Mouse (Mus musculus): ENCODE data around the gene Dstyk.

The Dstyk gene

DNA sequence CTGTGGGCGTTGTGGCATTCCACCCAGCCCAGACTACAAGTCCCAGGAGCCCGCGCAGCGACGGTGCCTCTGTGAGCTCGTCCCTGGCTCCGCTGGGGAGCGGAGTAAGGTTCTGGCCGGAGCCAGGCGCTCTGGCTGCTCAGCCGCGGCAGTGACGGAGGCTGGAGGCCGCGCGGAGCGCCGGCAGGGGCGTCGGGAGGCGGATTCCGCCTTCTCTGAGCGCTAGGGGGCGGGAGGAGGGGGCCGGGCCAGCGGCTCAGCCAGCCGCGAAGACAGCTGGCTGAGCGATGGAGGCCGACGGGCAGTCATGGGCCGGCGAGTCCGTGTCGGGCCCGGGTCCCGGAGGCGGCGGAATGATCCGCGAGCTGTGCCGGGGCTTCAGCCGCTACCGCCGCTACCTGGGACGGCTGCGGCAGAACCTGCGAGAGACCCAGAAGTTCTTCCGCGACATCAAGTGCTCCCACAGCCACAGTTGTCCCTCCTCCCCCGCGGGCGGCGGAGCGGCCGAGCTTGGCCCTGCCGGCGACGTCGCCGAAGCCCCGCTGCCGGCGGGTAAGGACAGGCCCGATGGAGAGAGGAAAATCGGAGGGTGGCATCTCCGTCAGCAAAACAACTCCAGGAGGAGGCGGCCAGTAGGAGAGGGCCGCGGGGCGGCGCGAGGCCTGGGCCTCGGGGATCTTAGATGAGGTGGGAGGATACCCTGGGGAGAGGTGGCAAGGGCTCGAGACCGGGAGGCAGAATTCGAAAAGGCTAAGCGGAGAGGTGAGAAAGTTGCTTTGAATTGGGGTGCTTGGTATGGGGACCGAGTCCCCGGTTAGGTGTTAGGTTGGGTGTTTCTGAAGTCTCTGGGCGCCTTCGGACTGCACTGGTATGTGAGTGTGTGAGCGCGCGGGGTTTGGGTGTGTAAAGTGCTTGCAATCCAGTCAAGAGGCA is at the start of gene Dstyk:
Dstyk (plus strand) TSS at position 237 of the 933 bp plus-strand sequence.
- peak; percentile 91 for DNase-seq

GRCm38 (mm10) chr1:132367692-132368506 is 49.5 kb upstream of the Dstyk start:
- DNase-seq, result peak; percentile 81

GRCm38 (mm10) chr1:132370681-132371173 is 46.6 kb upstream of the Dstyk start:
- DNase-seq, result no peak

DNA sequence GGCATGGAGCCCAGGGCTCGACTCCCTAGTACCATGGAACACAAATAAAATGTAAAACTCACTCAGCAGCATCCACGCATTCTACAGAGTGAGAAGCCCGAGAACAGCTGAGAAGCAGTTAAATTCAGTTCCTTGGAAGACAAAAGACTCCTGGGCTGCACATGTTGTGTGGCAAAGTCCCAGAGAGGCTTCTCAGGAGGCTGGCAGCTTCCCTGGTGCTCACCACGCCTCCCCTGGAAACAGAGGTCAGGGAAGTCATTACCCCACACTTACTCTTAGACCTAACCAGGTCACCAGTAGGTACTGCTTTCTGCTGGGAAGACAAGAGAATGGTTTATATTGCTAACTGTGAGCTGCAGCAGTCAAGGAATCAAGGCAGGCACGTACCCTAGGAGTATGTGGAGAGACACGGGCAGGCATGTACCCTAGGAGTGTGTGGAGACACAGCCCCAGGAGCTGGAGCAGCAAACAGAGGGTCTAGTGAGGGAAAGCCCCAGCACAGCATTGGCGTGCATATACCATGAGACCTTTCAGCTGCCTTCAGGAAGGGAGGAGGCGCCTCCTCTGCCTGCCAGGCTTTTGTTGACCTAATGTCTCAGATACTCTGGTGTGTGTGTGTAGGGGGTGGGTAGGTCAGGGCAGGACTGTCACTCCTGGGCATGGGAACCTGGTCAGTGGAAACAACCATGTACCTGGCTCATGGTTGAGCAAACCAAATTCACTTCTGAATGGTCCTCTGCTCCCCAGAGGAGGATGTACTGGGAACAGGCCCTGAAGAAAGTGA is 45.9 kb upstream of the Dstyk start:
- DNase-seq, result no peak

DNA sequence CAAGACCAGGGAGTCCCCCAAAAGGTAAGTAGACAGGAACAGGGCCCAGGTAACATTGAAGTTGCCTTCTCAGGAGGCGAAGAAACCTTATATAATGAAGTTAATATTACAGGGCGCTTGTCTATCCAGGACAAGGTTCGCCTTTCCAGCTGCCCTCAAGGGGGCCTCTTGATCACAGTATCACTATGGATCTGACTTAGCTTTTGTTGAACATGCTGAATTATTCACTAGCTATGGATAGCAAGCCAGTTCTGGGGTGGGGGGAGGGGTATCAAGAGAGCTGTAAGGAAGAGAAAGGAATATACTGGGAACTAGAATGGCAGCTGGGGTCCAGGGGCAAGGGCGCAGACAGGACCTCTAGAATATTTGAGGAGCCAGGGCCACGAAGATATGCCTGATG is 45.0 kb upstream of the Dstyk start:
- DNase-seq, result no peak

- no peak for DNase-seq
Observed at GRCm38 (mm10) chr1:132372896-132373534, 44.3 kb upstream of the Dstyk start.

- DNase-seq, result no peak
Observed at GRCm38 (mm10) chr1:132374140-132374872, 43.0 kb upstream of the Dstyk start.

DNA sequence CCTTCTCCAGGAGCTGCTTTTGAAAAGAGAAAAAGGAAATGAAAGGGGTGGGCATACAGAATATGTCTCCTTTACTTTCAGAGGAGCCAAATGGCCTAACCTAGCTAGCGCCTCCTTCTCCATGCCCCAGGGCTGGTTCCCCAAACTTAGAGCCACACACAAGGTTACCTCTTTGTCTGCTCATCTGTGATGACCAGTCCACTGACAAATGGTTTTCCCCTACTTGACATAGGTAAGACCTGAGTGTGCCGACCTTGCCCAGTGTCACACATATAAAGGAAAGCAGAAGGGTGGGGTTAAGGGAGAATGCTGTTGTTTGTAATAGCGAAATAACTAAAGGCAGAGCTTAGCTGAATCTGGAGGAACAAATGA is 42.5 kb upstream of the Dstyk start:
- DNase-seq, result peak; percentile 2

DNA sequence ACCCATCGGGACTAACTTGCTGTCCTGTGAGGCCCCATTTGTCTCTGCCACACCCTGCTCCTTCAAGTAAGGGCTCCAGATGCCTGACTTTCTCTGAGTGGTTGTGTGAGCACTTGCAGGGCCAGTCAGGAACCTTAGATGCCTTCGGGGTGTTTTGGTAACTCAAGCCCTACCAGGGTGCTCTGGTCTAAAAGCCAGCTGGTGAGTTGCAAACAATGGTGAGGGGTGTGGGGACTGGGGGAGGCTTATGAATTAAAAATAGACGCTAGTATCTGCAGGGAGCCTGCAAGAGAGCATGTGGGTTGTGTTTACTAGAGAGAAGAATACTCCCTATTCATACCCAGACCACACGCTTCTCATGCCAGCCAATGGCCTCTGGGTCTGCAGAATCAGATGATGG is 42.1 kb upstream of the Dstyk start:
- peak; percentile 35 for DNase-seq

DNA sequence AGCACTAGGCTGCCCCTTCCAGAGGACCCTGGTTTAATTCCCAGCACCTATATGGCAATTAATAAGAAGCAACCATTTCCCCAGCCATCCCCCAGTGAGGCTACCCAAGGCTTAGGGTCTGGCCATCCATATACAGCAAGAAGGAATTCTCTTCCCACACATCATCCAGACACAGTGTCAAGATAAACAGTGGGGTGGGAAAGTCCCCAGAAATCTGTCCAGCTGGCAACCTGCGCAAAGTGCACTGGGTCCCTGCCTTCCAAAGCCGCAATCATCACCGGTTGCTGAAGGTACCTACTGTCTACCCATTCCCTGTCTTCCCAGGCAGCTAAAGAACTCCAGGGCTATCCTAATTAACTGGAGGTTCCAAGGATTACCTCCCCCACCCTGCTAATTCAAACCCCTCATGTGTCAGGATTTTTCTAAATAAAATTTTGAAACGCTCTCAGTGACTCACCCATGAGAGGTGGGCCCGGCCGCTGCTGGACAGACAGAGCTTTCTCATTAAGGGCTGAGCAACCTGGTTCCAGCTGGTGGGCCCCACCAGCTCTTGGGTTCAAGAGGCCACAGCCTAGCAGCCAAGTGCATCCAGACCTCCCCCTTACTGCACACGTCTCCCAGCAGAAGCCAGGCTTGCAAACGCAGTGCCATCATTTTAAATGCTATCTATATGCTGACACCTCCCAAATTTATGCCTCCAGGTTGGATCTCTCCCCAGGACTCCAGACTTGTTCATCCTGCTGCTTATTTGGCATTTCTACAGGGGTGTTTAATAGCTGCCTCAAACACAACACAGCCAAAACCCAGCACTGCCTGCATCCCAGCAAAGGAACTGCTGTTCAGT is 40.9 kb upstream of the Dstyk start:
- DNase-seq, result peak; percentile 29

DNA sequence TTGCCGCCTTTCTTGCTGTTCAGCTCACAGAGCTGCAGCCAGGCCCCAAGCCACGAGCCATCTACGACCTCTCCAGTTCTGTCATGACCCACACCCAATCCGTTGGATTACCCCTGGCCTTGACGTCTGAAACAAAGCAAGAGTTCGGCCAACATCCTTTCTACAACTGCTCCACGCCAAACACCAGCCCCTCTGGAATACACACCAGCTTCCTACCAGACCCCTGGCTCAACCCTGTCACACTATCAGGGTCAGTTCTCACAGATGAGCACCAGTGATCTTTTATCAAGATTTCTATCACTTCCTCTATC is 40.3 kb upstream of the Dstyk start:
- no peak for DNase-seq

DNA sequence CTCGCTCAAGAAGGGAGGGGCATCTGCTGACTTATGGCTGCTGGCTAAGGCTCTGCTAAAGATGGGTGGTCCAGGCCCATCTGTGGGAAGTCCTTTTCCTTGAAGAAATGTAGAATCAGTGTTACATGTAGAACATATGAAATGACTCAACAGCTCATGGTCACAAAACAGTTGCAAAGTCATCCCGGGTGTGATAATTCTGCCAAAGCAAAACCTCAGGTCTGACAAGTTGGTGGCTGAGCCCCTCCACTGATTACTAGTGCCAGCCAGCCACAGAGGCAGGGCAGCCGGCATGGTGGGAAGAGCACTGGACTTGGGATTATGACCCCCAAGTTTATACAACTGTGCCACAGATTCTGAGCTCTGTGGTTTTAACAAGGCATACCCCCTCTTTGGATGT is 39.5 kb upstream of the Dstyk start:
- peak; percentile 3 for DNase-seq

GRCm38 (mm10) chr1:132380550-132381100 is 36.7 kb upstream of the Dstyk start:
- DNase-seq, result no peak

GRCm38 (mm10) chr1:132381929-132382328 is 35.4 kb upstream of the Dstyk start:
- DNase-seq, result no peak

GRCm38 (mm10) chr1:132384001-132384554 is 33.3 kb upstream of the Dstyk start:
- DNase-seq, result peak; percentile 57

- DNase-seq, result no peak
Observed at GRCm38 (mm10) chr1:132385266-132385665, 32.1 kb upstream of the Dstyk start.

DNA sequence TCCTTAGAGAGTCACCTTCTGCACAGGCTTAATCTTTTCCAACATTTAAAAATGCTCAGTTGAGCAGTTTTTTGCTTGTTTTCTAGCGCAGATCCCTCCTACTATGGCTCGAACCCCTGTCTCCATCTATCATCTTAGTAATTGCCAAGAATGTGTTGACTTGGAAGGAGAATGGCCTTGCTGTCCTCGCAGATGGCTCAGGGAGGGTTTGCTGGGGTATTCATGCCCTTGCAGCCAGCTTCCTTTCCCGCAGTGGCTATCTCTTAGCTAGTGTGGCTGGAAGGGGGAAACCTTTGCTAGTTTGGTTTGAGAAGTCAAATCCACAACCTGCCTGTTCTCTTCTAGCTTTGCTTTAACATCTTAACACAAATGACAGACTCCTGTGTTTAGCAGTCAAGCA is 31.6 kb upstream of the Dstyk start:
- DNase-seq, result no peak

DNA sequence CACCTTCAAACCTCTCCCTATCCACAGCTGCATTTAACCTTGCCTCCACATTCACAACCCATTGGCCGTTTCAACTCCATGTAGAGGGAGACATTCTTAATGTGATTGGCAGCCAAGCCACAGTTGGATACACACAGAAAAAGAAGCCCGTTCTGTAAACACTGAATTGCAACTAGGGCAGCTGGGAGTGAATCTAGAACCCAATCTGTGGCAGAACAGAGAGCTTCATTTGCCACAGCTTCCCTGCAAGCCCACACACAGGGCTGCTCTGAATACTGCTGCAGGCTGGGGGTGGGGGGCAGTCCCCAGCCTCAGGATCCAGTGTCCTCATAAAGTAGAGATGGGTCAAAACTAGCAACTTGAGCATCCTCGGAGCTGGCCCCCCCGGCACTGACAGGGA is 31.1 kb upstream of the Dstyk start:
- DNase-seq, result no peak

GRCm38 (mm10) chr1:132387943-132388342 is 29.4 kb upstream of the Dstyk start:
- DNase-seq, result no peak
